Mouse (Mus musculus) small intestine, adult 2 months (tissue): ENCODE measurements around the gene Ntsr1.

Source experiments
- CTCF ChIP-seq: fragments of 200-500 bp; IDR thresholded peaks from 2 replicates; pipeline ENCODE4 v1.5.1; 2012; ENCODE audit warnings: low read depth, mild to moderate bottlenecking, control low read depth, inconsistent platforms, low read length, moderate library complexity, mixed read lengths; ENCODE audit not compliant: insufficient replicate concordance, insufficient read length; ENCODE audit errors: extremely low read depth
- POLR2A ChIP-seq: fragments of 200-500 bp; IDR thresholded peaks from 2 replicates; pipeline ENCODE4 v1.6.1; 2012; ENCODE audit warnings: low read depth, mild to moderate bottlenecking, control low read depth, inconsistent platforms, low read length, moderate library complexity

GRCm38 (mm10) chr2:180582481-180583153 is 82.8 kb downstream of the Ntsr1 start:
- peak; percentile 97 for TF ChIP-seq CTCF
- TF ChIP-seq POLR2A, result 0 out of 2 replicates have a peak, but pooled peaks have one; percentile 15
